Mouse (Mus musculus): Measurements from ENCODE around the gene Fam47e.

DNA sequence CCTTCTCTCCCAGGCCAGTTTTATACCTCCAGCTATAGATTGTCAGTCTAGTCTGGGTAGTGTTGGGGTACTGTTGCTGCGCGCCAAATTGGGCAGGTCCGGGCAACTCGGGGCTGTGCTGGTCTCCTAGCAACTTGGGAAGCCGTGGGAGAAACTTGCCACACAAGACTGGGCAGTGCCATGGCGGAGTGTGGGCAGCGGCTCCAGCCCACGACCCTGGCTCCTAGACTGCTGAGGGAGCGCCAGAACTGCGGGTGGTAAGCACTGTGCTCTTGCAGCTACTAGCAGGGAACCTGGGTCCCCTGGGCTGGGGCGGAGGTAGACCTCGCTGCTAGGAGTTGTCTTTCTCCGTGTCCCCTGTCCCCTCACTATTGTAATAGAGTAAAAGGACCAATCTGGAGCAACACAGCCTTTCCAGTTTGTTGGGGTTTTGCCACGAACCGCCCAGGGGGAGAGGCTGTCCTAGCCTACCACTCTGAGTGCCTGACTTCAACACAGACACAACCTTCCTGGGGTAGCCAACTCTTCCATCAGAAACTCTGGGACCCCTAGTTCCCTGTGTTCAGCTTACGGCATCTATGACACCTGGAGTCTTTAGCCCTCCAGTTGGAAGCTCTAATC, at the start of gene Fam47e:
- TF ChIP-seq CTCF (IDR thresholded peaks at IDR 0.05; ENCODE audit: low read depth, low read length) (no peak), POLR2A (IDR thresholded peaks at IDR 0.05; ENCODE audit: extremely low read depth, insufficient read depth, low read length) (no peak)
